Mouse (Mus musculus): Measurements from ENCODE around the gene Echdc3. TPM values are rescaled to one million over a fixed set of nuclear protein-coding genes. Genes with fewer than 3 reads are reported as not detected.

The Echdc3 gene
- total and polyA plus RNA-seq, 2 experiments from 2014 or later, result 16.9 to 17.3 TPM

- H3K36me3 ChIP-seq (replicated peaks; ENCODE audit: control insufficient read depth, insufficient read depth, low read length), result no peaks in the 10 kb centered on the region
- 74% methylated on average over 2 of the region's 2 CpGs for WGBS
- H3K4me1 ChIP-seq (ENCODE audit: control insufficient read depth, insufficient read depth), result peaks cover 3% of the 10 kb centered on the region; the same call in 1 of the 2 replicates
Measured at GRCm38 (mm10) chr2:6168560-6168959, 44.3 kb downstream of the Echdc3 start.

GRCm38 (mm10) chr2:6167843-6168558 is 44.8 kb downstream of the Echdc3 start:
- H3K9ac ChIP-seq (replicated peaks; ENCODE audit: low read depth, low read length), result no peak overlapping the region
- no peak overlapping the region for H3K4me2 ChIP-seq (ENCODE audit: low read depth, low read length)
- no peaks in the 10 kb centered on the region for H3K36me3 ChIP-seq (replicated peaks; ENCODE audit: control insufficient read depth, insufficient read depth, low read length)
- H3K4me1 ChIP-seq (ENCODE audit: control insufficient read depth, insufficient read depth), result peaks cover 3% of the 10 kb centered on the region; the same call in 1 of the 2 replicates
- ATAC-seq (ENCODE audit: insufficient read depth, low read depth) (peak; percentile 44; the same call in 1 of the 2 replicates), DNase-seq (ENCODE audit: low spot score) (peak; percentile 62)
- 17% methylated on average over 5 of the region's 5 CpGs for WGBS
- H3K27me3 ChIP-seq (ENCODE audit: control insufficient read depth, insufficient read depth, low read length), result no peaks in the 10 kb centered on the region
- H3K9me3 ChIP-seq (replicated peaks; ENCODE audit: control insufficient read depth, low read length), result no peaks in the 10 kb centered on the region
- no peak overlapping the region for H3K4me3 ChIP-seq (ENCODE audit: low read depth, low read length)
- TF ChIP-seq EP300 (IDR thresholded peaks at IDR 0.05; ENCODE audit: low read depth), result no peak
- TF ChIP-seq CTCF (IDR thresholded peaks at IDR 0.05; ENCODE audit: low read depth), result peak; percentile 88
- H3K27ac ChIP-seq (ENCODE audit: low read depth), result no peak overlapping the region

More at GRCm38 (mm10) chr2:6168560-6168959, 44.3 kb downstream of the Echdc3 start:
- Histone ChIP-seq H3K9me3 (replicated peaks; ENCODE audit: control insufficient read depth, low read length) (no peaks in the 10 kb centered on the region), H3K4me2 (ENCODE audit: low read depth, low read length) (no peak overlapping the region), H3K4me3 (ENCODE audit: low read depth, low read length) (no peak overlapping the region), H3K27me3 (ENCODE audit: control insufficient read depth, insufficient read depth, low read length) (no peaks in the 10 kb centered on the region), H3K9ac (replicated peaks; ENCODE audit: low read depth, low read length) (no peak overlapping the region), H3K27ac (ENCODE audit: low read depth) (no peak overlapping the region)
- no peak for DNase-seq (ENCODE audit: low spot score)
- TF ChIP-seq EP300 (IDR thresholded peaks at IDR 0.05; ENCODE audit: low read depth), result no peak
- no peak for TF ChIP-seq CTCF (IDR thresholded peaks at IDR 0.05; ENCODE audit: low read depth)
- no peak for ATAC-seq (ENCODE audit: insufficient read depth, low read depth)

- H3K4me2 ChIP-seq (ENCODE audit: low read depth, low read length), result no peak overlapping the region
- no peak for TF ChIP-seq CTCF (IDR thresholded peaks at IDR 0.05; ENCODE audit: low read depth)
- no peak for TF ChIP-seq EP300 (IDR thresholded peaks at IDR 0.05; ENCODE audit: low read depth)
- H3K9ac ChIP-seq (replicated peaks; ENCODE audit: low read depth, low read length), result no peak overlapping the region
- H3K4me3 ChIP-seq (ENCODE audit: low read depth, low read length), result no peak overlapping the region
- DNase-seq (ENCODE audit: low spot score) (no peak), ATAC-seq (ENCODE audit: insufficient read depth, low read depth) (no peak)
- no peak overlapping the region for H3K27ac ChIP-seq (ENCODE audit: low read depth)
- H3K9me3 ChIP-seq (replicated peaks; ENCODE audit: control insufficient read depth, low read length), result no peaks in the 10 kb centered on the region
- H3K4me1 ChIP-seq (ENCODE audit: control insufficient read depth, insufficient read depth), result peaks cover 3% of the 10 kb centered on the region; the same call in 1 of the 2 replicates
- 42% methylated on average over 6 of the region's 6 CpGs for WGBS
- H3K36me3 ChIP-seq (replicated peaks; ENCODE audit: control insufficient read depth, insufficient read depth, low read length), result no peaks in the 10 kb centered on the region
- H3K27me3 ChIP-seq (ENCODE audit: control insufficient read depth, insufficient read depth, low read length), result no peaks in the 10 kb centered on the region
Measured at GRCm38 (mm10) chr2:6165771-6166170, 47.1 kb downstream of the Echdc3 start.

DNA sequence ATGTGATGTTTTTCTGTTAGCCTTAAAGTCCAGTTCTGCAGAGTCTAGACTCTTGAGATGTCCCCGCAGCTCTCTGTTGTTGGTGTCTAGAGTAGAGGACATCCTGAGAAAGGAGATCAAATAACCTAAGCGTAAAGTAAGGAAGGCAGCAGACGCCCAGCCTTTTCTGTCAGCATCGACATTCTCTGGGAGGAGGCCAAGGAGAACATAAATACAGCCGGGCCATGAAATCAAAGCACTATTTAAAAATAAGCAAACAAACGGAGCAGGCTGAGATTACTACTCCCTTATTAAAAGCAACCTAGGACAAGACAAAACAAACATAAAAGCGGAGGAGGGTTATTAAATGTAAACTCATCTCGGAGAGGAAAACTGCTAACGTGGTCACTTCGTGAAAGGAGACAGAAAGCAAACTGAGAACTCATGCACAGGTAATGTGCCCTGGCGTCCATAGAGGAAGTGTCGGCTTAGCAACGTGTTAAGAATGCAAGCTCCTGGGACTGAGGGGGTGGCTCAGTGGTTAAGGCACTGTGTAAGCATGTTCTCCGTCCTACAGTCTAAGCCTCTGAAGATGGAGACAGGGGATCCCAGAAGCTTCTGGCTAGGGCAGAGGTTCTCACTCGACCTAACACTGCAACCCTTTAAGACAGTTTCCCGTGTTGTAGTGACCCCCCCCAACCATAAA is 48.1 kb downstream of the Echdc3 start:
- H3K4me3 ChIP-seq (ENCODE audit: low read depth, low read length), result no peak overlapping the region
- H3K9ac ChIP-seq (replicated peaks; ENCODE audit: low read depth, low read length), result no peak overlapping the region
- ATAC-seq (ENCODE audit: insufficient read depth, low read depth) (no peak), DNase-seq (ENCODE audit: low spot score) (no peak)
- no peaks in the 10 kb centered on the region for H3K36me3 ChIP-seq (replicated peaks; ENCODE audit: control insufficient read depth, insufficient read depth, low read length)
- peak overlapping the region; percentile 19; the same call in 1 of the 2 replicates for H3K4me2 ChIP-seq (ENCODE audit: low read depth, low read length)
- no peaks in the 10 kb centered on the region for H3K27me3 ChIP-seq (ENCODE audit: control insufficient read depth, insufficient read depth, low read length)
- peaks cover 8% of the 10 kb centered on the region for H3K4me1 ChIP-seq (ENCODE audit: control insufficient read depth, insufficient read depth)
- WGBS, result 50% methylated on average over 16 of the region's 16 CpGs
- H3K27ac ChIP-seq (ENCODE audit: low read depth), result no peak overlapping the region
- no peaks in the 10 kb centered on the region for H3K9me3 ChIP-seq (replicated peaks; ENCODE audit: control insufficient read depth, low read length)
- no peak for TF ChIP-seq EP300 (IDR thresholded peaks at IDR 0.05; ENCODE audit: low read depth)
- no peak for TF ChIP-seq CTCF (IDR thresholded peaks at IDR 0.05; ENCODE audit: low read depth)

DNA sequence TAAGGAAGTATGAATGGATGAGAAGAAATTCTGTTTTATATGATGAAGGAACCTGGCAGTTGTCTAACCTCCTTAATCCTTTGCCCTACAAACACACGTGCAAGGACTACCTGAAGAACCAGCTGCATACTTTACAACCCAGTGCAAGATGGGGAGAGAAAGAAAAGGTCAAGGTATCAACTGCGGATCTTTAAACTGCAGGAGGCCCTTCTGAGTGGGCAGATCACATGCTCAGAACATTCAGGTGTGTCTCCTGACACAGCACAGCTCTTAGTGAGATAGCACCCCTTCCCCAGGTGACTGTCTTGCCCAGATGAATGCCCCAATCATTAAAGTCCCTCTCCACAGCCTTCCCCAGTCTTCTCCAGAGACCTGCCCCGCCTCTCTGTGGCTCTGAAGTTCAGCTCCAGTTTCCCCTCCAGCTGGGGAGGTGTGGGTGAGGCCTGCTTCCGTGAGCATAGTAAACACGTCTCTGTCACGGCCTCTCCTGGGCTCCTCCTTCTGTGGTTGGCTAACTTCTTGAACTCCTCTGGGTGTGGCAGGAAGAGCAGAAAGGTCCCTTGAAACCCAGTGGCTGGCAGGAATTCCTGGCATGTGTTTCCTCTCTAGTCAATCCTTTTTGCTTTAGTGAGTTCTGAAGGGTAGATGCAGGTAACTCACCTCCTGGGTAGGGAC is 50.3 kb downstream of the Echdc3 start:
- H3K36me3 ChIP-seq (replicated peaks; ENCODE audit: control insufficient read depth, insufficient read depth, low read length), result no peaks in the 10 kb centered on the region
- H3K4me3 ChIP-seq (ENCODE audit: low read depth, low read length), result no peak overlapping the region
- peaks cover 12% of the 10 kb centered on the region for H3K4me1 ChIP-seq (ENCODE audit: control insufficient read depth, insufficient read depth)
- WGBS, result 46% methylated on average over 6 of the region's 6 CpGs
- H3K9me3 ChIP-seq (replicated peaks; ENCODE audit: control insufficient read depth, low read length), result no peaks in the 10 kb centered on the region
- TF ChIP-seq CTCF (IDR thresholded peaks at IDR 0.05; ENCODE audit: low read depth) (no peak), EP300 (IDR thresholded peaks at IDR 0.05; ENCODE audit: low read depth) (no peak)
- H3K27me3 ChIP-seq (ENCODE audit: control insufficient read depth, insufficient read depth, low read length), result no peaks in the 10 kb centered on the region
- DNase-seq (ENCODE audit: low spot score) (no peak), ATAC-seq (ENCODE audit: insufficient read depth, low read depth) (no peak)
- no peak overlapping the region for H3K9ac ChIP-seq (replicated peaks; ENCODE audit: low read depth, low read length)
- no peak overlapping the region for H3K27ac ChIP-seq (ENCODE audit: low read depth)
- no peak overlapping the region for H3K4me2 ChIP-seq (ENCODE audit: low read depth, low read length)

Data from heart, postnatal 0 days (tissue).